Mouse (Mus musculus) embryonic facial prominence, embryonic 14.5 days (tissue): Measurements from ENCODE around the gene Gm17019. TPM values are rescaled to one million over a fixed set of nuclear protein-coding genes. Genes with fewer than 3 reads are reported as not detected.
"Not testable (repeated sequence)": the region's sequence is repeated elsewhere in the genome, so short reads cannot be mapped to it uniquely, and the experiment has no call there.

ENCODE experiments used
- ATAC-seq: fragments of 200-750 bp; cut with Nextera tagmentation; 2 replicates; pipeline ENCODE4 v1.8.0; 2017; ENCODE audit warnings: low read depth, moderate number of reproducible peaks, moderate TSS enrichment
- DNase-seq: peaks from one replicate; pipeline ENCODE4 v3.0.0-alpha.2; 2015; ENCODE audit warnings: low spot score
- H3K27ac ChIP-seq: fragments of 300-500 bp; sonication (generic); replicated peaks from 2 replicates; pipeline ENCODE4 v1.5.1; 2014; ENCODE audit warnings: low read depth, mild to moderate bottlenecking, low read length, moderate library complexity
- H3K27me3 ChIP-seq: fragments of 300-500 bp; sonication (generic); replicated peaks from 2 replicates; pipeline ENCODE4 v1.6.1; 2014; ENCODE audit warnings: low read length; ENCODE audit not compliant: control insufficient read depth, insufficient read depth
- H3K36me3 ChIP-seq: fragments of 300-500 bp; sonication (generic); 2 replicates; pipeline ENCODE4 v1.6.1; 2014; ENCODE audit warnings: low read length, mixed read lengths; ENCODE audit not compliant: control insufficient read depth, insufficient read depth
- H3K4me1 ChIP-seq: fragments of 300-500 bp; sonication (generic); 2 replicates; pipeline ENCODE4 v1.6.1; 2014; ENCODE audit warnings: antibody characterized with exemption, low read length; ENCODE audit not compliant: control insufficient read depth, insufficient read depth
- H3K4me2 ChIP-seq: fragments of 300-500 bp; sonication (generic); 2 replicates; pipeline ENCODE4 v1.6.1; 2014; ENCODE audit warnings: low read depth, mild to moderate bottlenecking, low read length, moderate library complexity, mixed read lengths
- H3K4me3 ChIP-seq: fragments of 300-500 bp; sonication (generic); 2 replicates; pipeline ENCODE4 v1.5.1; 2014; ENCODE audit warnings: low read depth, mild to moderate bottlenecking, low read length
- H3K9ac ChIP-seq: fragments of 300-500 bp; sonication (generic); 2 replicates; pipeline ENCODE4 v1.6.1; 2014; ENCODE audit warnings: low read depth, mild to moderate bottlenecking, low read length, moderate library complexity, mixed read lengths
- H3K9me3 ChIP-seq: fragments of 300-500 bp; sonication (generic); 2 replicates; pipeline ENCODE4 v1.6.1; 2016; ENCODE audit warnings: low read length; ENCODE audit not compliant: control insufficient read depth
- WGBS: fragments of 180-500 bp; shearing (Covaris S2); extraction: QIAGEN DNeasy Blood & Tissue Kit; methylation state at CpG from one replicate; pipeline ENCODE4 v1.1.7; 2014; 5-methylcytosine and 5-hydroxymethylcytosine counted together
- polyA plus RNA-seq: library from polyadenylated mRNA; unstranded; fragments of >200 nt; fragmentation: Nextera tagmentation; extraction: Ambion mirVana; gene quantifications from 2 replicates; pipeline ENCODE4 v1.2.1, GENCODE M21; 2014

The Gm17019 gene
- polyA plus RNA-seq, 1 experiment from 2014 or later, result not detected

GRCm38 (mm10) chr5:15004569-15005562 lies 27.9 kb downstream of the Gm17019 start:
- H3K4me2 ChIP-seq, H3K4me3 ChIP-seq, H3K36me3 ChIP-seq, H3K4me1 ChIP-seq, H3K27me3 ChIP-seq, DNase-seq, H3K9ac ChIP-seq, H3K27ac ChIP-seq: not testable (repeated sequence)
- H3K9me3 ChIP-seq, result peaks cover 19% of the 10 kb centered on the region
- 68% methylated on average over 5 of the region's 5 CpGs for WGBS
- ATAC-seq, result peak; percentile 85

- WGBS, result 83% methylated on average over 9 of the region's 9 CpGs
- H3K36me3 ChIP-seq, H3K4me1 ChIP-seq, H3K4me3 ChIP-seq, H3K9ac ChIP-seq, ATAC-seq, H3K4me2 ChIP-seq, H3K27ac ChIP-seq, DNase-seq, H3K27me3 ChIP-seq: not testable (repeated sequence)
- peaks cover 16% of the 10 kb centered on the region for H3K9me3 ChIP-seq
These were observed 34.7 kb downstream of the Gm17019 start for GRCm38 (mm10) chr5:14998077-14998476.

GRCm38 (mm10) chr5:14997556-14997955 lies 35.2 kb downstream of the Gm17019 start:
- not testable (repeated sequence) for H3K9ac ChIP-seq, H3K4me2 ChIP-seq, H3K4me3 ChIP-seq, DNase-seq, ATAC-seq, H3K27me3 ChIP-seq, H3K27ac ChIP-seq, H3K4me1 ChIP-seq, H3K36me3 ChIP-seq
- WGBS, result 83% methylated on average over 4 of the region's 4 CpGs
- peaks cover 16% of the 10 kb centered on the region for H3K9me3 ChIP-seq

GRCm38 (mm10) chr5:14996670-14997249 lies 36.0 kb downstream of the Gm17019 start:
- H3K27ac ChIP-seq, H3K4me2 ChIP-seq, DNase-seq, H3K36me3 ChIP-seq, H3K27me3 ChIP-seq, ATAC-seq, H3K4me1 ChIP-seq, H3K4me3 ChIP-seq, H3K9ac ChIP-seq: not testable (repeated sequence)
- WGBS, result 77% methylated on average over 6 of the region's 7 CpGs
- peaks cover 16% of the 10 kb centered on the region for H3K9me3 ChIP-seq

GRCm38 (mm10) chr5:14994124-14994523 lies 38.7 kb downstream of the Gm17019 start:
- H3K27me3 ChIP-seq, H3K4me2 ChIP-seq, H3K4me1 ChIP-seq, H3K9ac ChIP-seq, H3K27ac ChIP-seq, H3K36me3 ChIP-seq, H3K4me3 ChIP-seq, DNase-seq: not testable (repeated sequence)
- ATAC-seq, result peak; percentile 79; the same call in 1 of the 2 replicates
- H3K9me3 ChIP-seq, result peaks cover 23% of the 10 kb centered on the region; the same call in 1 of the 2 replicates
- WGBS, result 84% methylated on average over 6 of the region's 6 CpGs

- not testable (repeated sequence) for ATAC-seq, H3K27me3 ChIP-seq
- WGBS, result 74% methylated on average over 7 of the region's 8 CpGs
These were observed 42.2 kb downstream of the Gm17019 start for GRCm38 (mm10) chr5:14990375-14991158.

GRCm38 (mm10) chr5:14986649-14987387 lies 46.0 kb downstream of the Gm17019 start:
- not testable (repeated sequence) for H3K4me3 ChIP-seq, H3K4me2 ChIP-seq, DNase-seq, ATAC-seq, H3K36me3 ChIP-seq, H3K4me1 ChIP-seq, H3K27me3 ChIP-seq, H3K27ac ChIP-seq, H3K9ac ChIP-seq
- 37% methylated on average over 5 of the region's 6 CpGs for whole genome bisulfite sequencing
- H3K9me3 ChIP-seq, result peaks cover 11% of the 10 kb centered on the region; the same call in 1 of the 2 replicates

More at GRCm38 (mm10) chr5:14990375-14991158, 42.2 kb downstream of the Gm17019 start:
- H3K4me3 ChIP-seq, H3K4me2 ChIP-seq, DNase-seq, H3K27ac ChIP-seq, H3K36me3 ChIP-seq, H3K9ac ChIP-seq, H3K4me1 ChIP-seq: not testable (repeated sequence)
- peaks cover 11% of the 10 kb centered on the region; the same call in 1 of the 2 replicates for H3K9me3 ChIP-seq
